Mouse (Mus musculus): ENCODE results near the gene Khk. TPM values are rescaled to one million over a fixed set of nuclear protein-coding genes. Genes with fewer than 3 reads are reported as not detected.
"Not testable (repeated sequence)": the region's sequence is repeated elsewhere in the genome, so short reads cannot be mapped to it uniquely, and the experiment has no call there.

The Khk gene
- total RNA-seq (2014; rRNA removed; ENCODE audit: low replicate concordance) (11.8 and 15.0 TPM in 2 replicates), polyA plus RNA-seq (2015; fragmentation: Nextera tagmentation; extraction: Ambion mirVana) (16.2 and 18.5 TPM in 2 replicates)

- peak; percentile 85 for ATAC-seq (ENCODE audit: insufficient read depth, low read depth)
- H3K36me3 ChIP-seq (replicated peaks; ENCODE audit: control insufficient read depth, insufficient read depth, low read length), result peaks cover 20% of the 10 kb centered on the region; the same call in 1 of the 2 replicates
- H3K27ac ChIP-seq (ENCODE audit: low read depth), result peak within 1 kb of the TSS; percentile 82
- peaks cover 15% of the 10 kb centered on the region; the same call in 1 of the 2 replicates for H3K4me1 ChIP-seq (ENCODE audit: control insufficient read depth, insufficient read depth)
- 1% methylated on average over 38 of the region's 40 CpGs for WGBS
- H3K9ac ChIP-seq (replicated peaks; ENCODE audit: low read depth, low read length), result peak within 1 kb of the TSS; percentile 49
- TF ChIP-seq CTCF (IDR thresholded peaks at IDR 0.05; ENCODE audit: low read depth) (peak; percentile 88), EP300 (IDR thresholded peaks at IDR 0.05; ENCODE audit: low read depth) (no peak)
- H3K9me3 ChIP-seq (replicated peaks; ENCODE audit: control insufficient read depth, low read length), result no peaks in the 10 kb centered on the region
- peak within 1 kb of the TSS; percentile 65 for H3K4me3 ChIP-seq (ENCODE audit: low read depth, low read length)
- H3K4me2 ChIP-seq (ENCODE audit: low read depth, low read length), result peak within 1 kb of the TSS; percentile 78
- no peaks in the 10 kb centered on the region for H3K27me3 ChIP-seq (ENCODE audit: control insufficient read depth, insufficient read depth, low read length)
- DNase-seq (ENCODE audit: low spot score), result peak; percentile 87
Measured at GRCm38 (mm10) chr5:30921256-30922033, at the start of gene Khk. Gene Khk, plus strand, starts transcription at chr5:30921431.

GRCm38 (mm10) chr5:30872574-30872973 is 48.7 kb upstream of the Khk start:
- TF ChIP-seq EP300 (IDR thresholded peaks at IDR 0.05; ENCODE audit: low read depth) (no peak), CTCF (IDR thresholded peaks at IDR 0.05; ENCODE audit: low read depth) (no peak)
- no peak for DNase-seq (ENCODE audit: low spot score)
- 89% methylated on average over 9 of the region's 9 CpGs for WGBS
- H3K9me3 ChIP-seq (replicated peaks; ENCODE audit: control insufficient read depth, low read length), result no peaks in the 10 kb centered on the region
- no peak for ATAC-seq (ENCODE audit: insufficient read depth, low read depth)
- H3K27me3 ChIP-seq (ENCODE audit: control insufficient read depth, insufficient read depth, low read length), result no peaks in the 10 kb centered on the region
- no peak overlapping the region for H3K4me3 ChIP-seq (ENCODE audit: low read depth, low read length)
- H3K36me3 ChIP-seq (replicated peaks; ENCODE audit: control insufficient read depth, insufficient read depth, low read length), result peaks cover 65% of the 10 kb centered on the region
- no peak overlapping the region for H3K9ac ChIP-seq (replicated peaks; ENCODE audit: low read depth, low read length)
- no peak overlapping the region for H3K4me2 ChIP-seq (ENCODE audit: low read depth, low read length)
- H3K4me1 ChIP-seq (ENCODE audit: control insufficient read depth, insufficient read depth), result peaks cover 7% of the 10 kb centered on the region
- no peak overlapping the region for H3K27ac ChIP-seq (ENCODE audit: low read depth)

GRCm38 (mm10) chr5:30874365-30874764 is 46.9 kb upstream of the Khk start:
- Histone ChIP-seq H3K27me3 (ENCODE audit: control insufficient read depth, insufficient read depth, low read length) (no peaks in the 10 kb centered on the region), H3K9me3 (replicated peaks; ENCODE audit: control insufficient read depth, low read length) (no peaks in the 10 kb centered on the region), H3K27ac (ENCODE audit: low read depth) (no peak overlapping the region), H3K4me2 (ENCODE audit: low read depth, low read length) (no peak overlapping the region), H3K4me3 (ENCODE audit: low read depth, low read length) (no peak overlapping the region), H3K36me3 (replicated peaks; ENCODE audit: control insufficient read depth, insufficient read depth, low read length) (peaks cover 67% of the 10 kb centered on the region), H3K4me1 (ENCODE audit: control insufficient read depth, insufficient read depth) (peaks cover 7% of the 10 kb centered on the region), H3K9ac (replicated peaks; ENCODE audit: low read depth, low read length) (no peak overlapping the region)
- TF ChIP-seq EP300 (IDR thresholded peaks at IDR 0.05; ENCODE audit: low read depth) (no peak), CTCF (IDR thresholded peaks at IDR 0.05; ENCODE audit: low read depth) (no peak)
- WGBS, result 90% methylated on average over 7 of the region's 7 CpGs
- DNase-seq (ENCODE audit: low spot score) (no peak), ATAC-seq (ENCODE audit: insufficient read depth, low read depth) (no peak)

- H3K27ac ChIP-seq (ENCODE audit: low read depth), result no peak overlapping the region
- H3K27me3 ChIP-seq (ENCODE audit: control insufficient read depth, insufficient read depth, low read length), result no peaks in the 10 kb centered on the region
- WGBS, result 40% methylated on average over 6 of the region's 6 CpGs
- peaks cover 41% of the 10 kb centered on the region for H3K36me3 ChIP-seq (replicated peaks; ENCODE audit: control insufficient read depth, insufficient read depth, low read length)
- DNase-seq (ENCODE audit: low spot score), result no peak
- no peak overlapping the region for H3K4me2 ChIP-seq (ENCODE audit: low read depth, low read length)
- no peak overlapping the region for H3K9ac ChIP-seq (replicated peaks; ENCODE audit: low read depth, low read length)
- no peaks in the 10 kb centered on the region for H3K4me1 ChIP-seq (ENCODE audit: control insufficient read depth, insufficient read depth)
- no peak for TF ChIP-seq EP300 (IDR thresholded peaks at IDR 0.05; ENCODE audit: low read depth)
- TF ChIP-seq CTCF (IDR thresholded peaks at IDR 0.05; ENCODE audit: low read depth), result no peak
- ATAC-seq (ENCODE audit: insufficient read depth, low read depth), result 0 out of 2 replicates have a peak, but pooled peaks have one; percentile 8
- H3K4me3 ChIP-seq (ENCODE audit: low read depth, low read length), result no peak overlapping the region
- no peaks in the 10 kb centered on the region for H3K9me3 ChIP-seq (replicated peaks; ENCODE audit: control insufficient read depth, low read length)
Measured at GRCm38 (mm10) chr5:30878616-30879015, 42.6 kb upstream of the Khk start.

- Histone ChIP-seq H3K36me3 (replicated peaks; ENCODE audit: control insufficient read depth, insufficient read depth, low read length) (peaks cover 33% of the 10 kb centered on the region), H3K9ac (replicated peaks; ENCODE audit: low read depth, low read length) (no peak overlapping the region), H3K4me1 (ENCODE audit: control insufficient read depth, insufficient read depth) (no peaks in the 10 kb centered on the region), H3K4me3 (ENCODE audit: low read depth, low read length) (no peak overlapping the region), H3K4me2 (ENCODE audit: low read depth, low read length) (no peak overlapping the region), H3K27ac (ENCODE audit: low read depth) (no peak overlapping the region), H3K27me3 (ENCODE audit: control insufficient read depth, insufficient read depth, low read length) (no peaks in the 10 kb centered on the region), H3K9me3 (replicated peaks; ENCODE audit: control insufficient read depth, low read length) (no peaks in the 10 kb centered on the region)
- no peak for DNase-seq (ENCODE audit: low spot score)
- TF ChIP-seq CTCF (IDR thresholded peaks at IDR 0.05; ENCODE audit: low read depth), result no peak
- no peak for TF ChIP-seq EP300 (IDR thresholded peaks at IDR 0.05; ENCODE audit: low read depth)
- no peak for ATAC-seq (ENCODE audit: insufficient read depth, low read depth)
- WGBS, result 72% methylated on average over 5 of the region's 5 CpGs
Measured at GRCm38 (mm10) chr5:30879347-30879943, 41.8 kb upstream of the Khk start.

- 76% methylated on average over 4 of the region's 4 CpGs for WGBS
- not testable (repeated sequence) for H3K36me3 ChIP-seq (replicated peaks; ENCODE audit: control insufficient read depth, insufficient read depth, low read length); H3K9me3 ChIP-seq (replicated peaks; ENCODE audit: control insufficient read depth, low read length); H3K4me3 ChIP-seq (ENCODE audit: low read depth, low read length); H3K9ac ChIP-seq (replicated peaks; ENCODE audit: low read depth, low read length); H3K4me1 ChIP-seq (ENCODE audit: control insufficient read depth, insufficient read depth); H3K27ac ChIP-seq (ENCODE audit: low read depth); ATAC-seq (ENCODE audit: insufficient read depth, low read depth); H3K4me2 ChIP-seq (ENCODE audit: low read depth, low read length); DNase-seq (ENCODE audit: low spot score); H3K27me3 ChIP-seq (ENCODE audit: control insufficient read depth, insufficient read depth, low read length)
Measured at GRCm38 (mm10) chr5:30881839-30882238, 39.4 kb upstream of the Khk start.

Data from heart, postnatal 0 days (tissue).